Mouse (Mus musculus) E14TG2a.4 (cell line): ENCODE data around the gene Ehd3.

Source experiments
- CTCF ChIP-seq: conservative IDR thresholded peaks from 2 replicates; pipeline ENCODE4 v1.5.1; 2014; ENCODE audit warnings: low read length
- NANOG ChIP-seq: IDR thresholded peaks from 2 replicates; pipeline ENCODE4 v1.6.1; 2014; ENCODE audit warnings: borderline replicate concordance, low read length, mixed read lengths
- POU5F1 ChIP-seq: IDR thresholded peaks from 2 replicates; pipeline ENCODE4 v1.6.1; 2014; ENCODE audit warnings: low read length, borderline replicate concordance

GRCm38 (mm10) chr17:73830511-73830910 is 26.6 kb downstream of the Ehd3 start:
- TF ChIP-seq CTCF (no peak), POU5F1 (no peak), NANOG (no peak)
